In the genomic region with DNA sequence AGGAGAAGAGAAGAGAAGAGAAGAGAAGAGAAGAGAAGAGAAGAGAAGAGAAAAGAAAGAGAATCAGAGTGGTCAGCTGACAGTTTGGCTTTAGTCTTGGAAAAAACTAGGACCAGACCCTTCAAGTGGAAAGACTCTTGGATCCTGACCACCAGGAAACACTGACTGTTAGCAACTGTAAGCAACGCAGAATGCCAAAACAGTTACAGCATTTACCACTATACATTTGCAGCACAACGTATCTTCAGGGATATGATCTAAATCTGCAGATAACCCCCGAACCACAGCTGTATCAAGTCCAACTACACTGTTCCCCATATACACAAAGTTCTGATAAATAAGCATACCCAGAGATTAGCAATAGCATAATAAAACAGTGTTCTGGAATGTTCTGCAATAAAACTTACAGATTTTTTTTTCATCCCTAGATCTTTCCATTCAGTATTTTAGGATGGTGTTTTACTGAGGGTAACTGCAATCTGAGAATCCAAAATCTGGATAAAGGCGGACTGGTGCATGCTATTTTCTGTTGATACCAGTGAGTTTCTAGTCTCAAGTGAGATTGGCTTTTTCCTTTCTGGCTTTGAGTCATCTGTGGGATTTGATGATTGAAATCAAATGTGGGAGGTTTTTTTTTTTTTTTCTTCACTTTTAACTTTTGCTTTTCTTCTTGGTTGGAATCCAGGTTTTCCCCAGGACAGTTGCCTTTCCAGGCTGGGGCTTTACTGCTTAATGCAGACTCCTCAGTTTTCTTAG, we compare ENCODE assay signal across 22 mouse cellular contexts.
DNase-seq lines count a peak whose midpoint lies in the region; ATAC-seq and TF ChIP-seq lines count a peak whose summit lies in the region.
"Had no signal": no experiment of that assay in that cellular context is flagged by ENCODE, and none has a peak within 500 bp of the region (broad histone marks: within the 10 kb centered on the region; RNA-seq: fewer than 3 reads in every experiment).

No protein-coding gene starts in this region.

- no peaks in the 10 kb centered on the region for H3K9me3 ChIP-seq in embryonic facial prominence, embryonic 14.5 days (ENCODE audit: control insufficient read depth, low read length)
- no peaks in the 10 kb centered on the region for H3K9me3 ChIP-seq in embryonic facial prominence, embryonic 10.5 days
- H3K9me3 ChIP-seq in limb, embryonic 14.5 days (ENCODE audit: control insufficient read depth, low read length), result no peaks in the 10 kb centered on the region
- H3K9me3 ChIP-seq in limb, embryonic 10.5 days (replicated peaks), result no peaks in the 10 kb centered on the region
- H3K9me3 ChIP-seq in limb, embryonic 15.5 days, result no peaks in the 10 kb centered on the region
- H3K9me3 ChIP-seq: embryonic facial prominence, embryonic 13.5 days; forebrain, embryonic 13.5 days; forebrain, embryonic 15.5 days had no signal

- 0 out of 2 replicates have a peak, but pooled peaks have one; percentile 15 for ATAC-seq in embryonic facial prominence, embryonic 14.5 days (ENCODE audit: low read depth)
- ATAC-seq in limb, embryonic 14.5 days (ENCODE audit: low FRiP score, low read depth), result peak; percentile 53; the same call in 1 of the 2 replicates
- 0 out of 2 replicates have a peak, but pooled peaks have one; percentile 30 for ATAC-seq in limb, embryonic 15.5 days (ENCODE audit: insufficient number of reproducible peaks, low FRiP score, low TSS enrichment, low read depth)
- ATAC-seq: CD4-positive, CD25-positive, alpha-beta regulatory T cell, adult 4 months; forebrain, embryonic 13.5 days; forebrain, embryonic 15.5 days; forebrain, postnatal 0 days had no signal

- H3K27ac ChIP-seq in embryonic facial prominence, embryonic 14.5 days (replicated peaks; ENCODE audit: low read depth, low read length), result no peak overlapping the region
- no peak overlapping the region for H3K27ac ChIP-seq in embryonic facial prominence, embryonic 10.5 days (replicated peaks)
- H3K27ac ChIP-seq in limb, embryonic 14.5 days (replicated peaks; ENCODE audit: low read depth, low read length), result no peak overlapping the region
- H3K27ac ChIP-seq in limb, embryonic 10.5 days, result no peak overlapping the region
- no peak overlapping the region for H3K27ac ChIP-seq in limb, embryonic 15.5 days
- H3K27ac ChIP-seq: embryonic facial prominence, embryonic 13.5 days; forebrain, embryonic 13.5 days; forebrain, embryonic 15.5 days had no signal

- H3K4me1 ChIP-seq in embryonic facial prominence, embryonic 14.5 days (ENCODE audit: control insufficient read depth, insufficient read depth, low read length), result no peaks in the 10 kb centered on the region
- no peaks in the 10 kb centered on the region for H3K4me1 ChIP-seq in embryonic facial prominence, embryonic 10.5 days
- no peaks in the 10 kb centered on the region for H3K4me1 ChIP-seq in limb, embryonic 14.5 days (ENCODE audit: control insufficient read depth, insufficient read depth, low read length)
- H3K4me1 ChIP-seq in limb, embryonic 10.5 days, result no peaks in the 10 kb centered on the region
- H3K4me1 ChIP-seq in limb, embryonic 15.5 days, result no peaks in the 10 kb centered on the region
- H3K4me1 ChIP-seq: embryonic facial prominence, embryonic 13.5 days; forebrain, embryonic 13.5 days; forebrain, embryonic 15.5 days had no signal

- H3K4me3 ChIP-seq in embryonic facial prominence, embryonic 14.5 days (ENCODE audit: low read depth, low read length), result no peak overlapping the region
- no peak overlapping the region for H3K4me3 ChIP-seq in embryonic facial prominence, embryonic 10.5 days
- no peak overlapping the region for H3K4me3 ChIP-seq in limb, embryonic 14.5 days (replicated peaks; ENCODE audit: low read length)
- H3K4me3 ChIP-seq in limb, embryonic 10.5 days, result no peak overlapping the region
- no peak overlapping the region for H3K4me3 ChIP-seq in limb, embryonic 15.5 days
- H3K4me3 ChIP-seq: embryonic facial prominence, embryonic 13.5 days; forebrain, embryonic 13.5 days; forebrain, embryonic 15.5 days had no signal

- H3K27me3 ChIP-seq in embryonic facial prominence, embryonic 14.5 days (replicated peaks; ENCODE audit: control insufficient read depth, insufficient read depth, low read length), result no peaks in the 10 kb centered on the region
- no peaks in the 10 kb centered on the region for H3K27me3 ChIP-seq in embryonic facial prominence, embryonic 10.5 days (replicated peaks; ENCODE audit: low read depth, poor library complexity, severe bottlenecking)
- no peaks in the 10 kb centered on the region for H3K27me3 ChIP-seq in limb, embryonic 14.5 days (ENCODE audit: control insufficient read depth, insufficient read depth, low read length)
- H3K27me3 ChIP-seq in limb, embryonic 10.5 days (ENCODE audit: low read depth, poor library complexity, severe bottlenecking), result no peaks in the 10 kb centered on the region
- no peaks in the 10 kb centered on the region for H3K27me3 ChIP-seq in limb, embryonic 15.5 days
- H3K27me3 ChIP-seq: CH12.LX; embryonic facial prominence, embryonic 13.5 days; forebrain, embryonic 13.5 days; forebrain, embryonic 15.5 days had no signal

- H3K36me3 ChIP-seq in embryonic facial prominence, embryonic 14.5 days (ENCODE audit: control insufficient read depth, insufficient read depth, low read length), result no peaks in the 10 kb centered on the region
- no peaks in the 10 kb centered on the region for H3K36me3 ChIP-seq in embryonic facial prominence, embryonic 10.5 days (replicated peaks)
- H3K36me3 ChIP-seq in limb, embryonic 14.5 days (ENCODE audit: control insufficient read depth, insufficient read depth, low read length), result no peaks in the 10 kb centered on the region
- no peaks in the 10 kb centered on the region for H3K36me3 ChIP-seq in limb, embryonic 10.5 days
- H3K36me3 ChIP-seq in limb, embryonic 15.5 days, result no peaks in the 10 kb centered on the region
- H3K36me3 ChIP-seq: embryonic facial prominence, embryonic 13.5 days; forebrain, embryonic 15.5 days; G1E had no signal

- TF ChIP-seq POLR2A in limb, embryonic 14.5 days (IDR thresholded peaks at IDR 0.05; ENCODE audit: borderline replicate concordance, extremely low read depth, insufficient read depth, insufficient read length), result no peak

- H3K4me2 ChIP-seq in embryonic facial prominence, embryonic 14.5 days (ENCODE audit: low read depth, low read length), result no peak overlapping the region
- H3K4me2 ChIP-seq in limb, embryonic 14.5 days (replicated peaks; ENCODE audit: low read depth, low read length, severe bottlenecking), result no peak overlapping the region
- H3K4me2 ChIP-seq in limb, embryonic 15.5 days, result no peak overlapping the region
- H3K4me2 ChIP-seq: embryonic facial prominence, embryonic 13.5 days; forebrain, embryonic 13.5 days; forebrain, embryonic 15.5 days had no signal

- peak; percentile 73 for DNase-seq in embryonic facial prominence, embryonic 14.5 days (ENCODE audit: low spot score)
- DNase-seq in embryonic facial prominence, embryonic 10.5 days (ENCODE audit: low spot score), result no peak
- DNase-seq in limb, embryonic 14.5 days (ENCODE audit: low spot score), result peak; percentile 53
- DNase-seq in limb, embryonic 10.5 days (ENCODE audit: low spot score), result no peak
- peak; percentile 30 for DNase-seq in NIH3T3 (ENCODE audit: low read depth)
- no peak for DNase-seq in cerebellum, adult 11-12 months
- DNase-seq: adrenal gland, adult 2 months; adrenal gland, postnatal 10 days; adrenal gland, postnatal 25 days; B cell, adult 2 months; cerebellum, adult 18-20 months; cerebellum, adult 8-10 months; cerebellum, adult 9-11 months; cerebellum, postnatal 14 days; forebrain, postnatal 0 days had no signal

- H3K9ac ChIP-seq in embryonic facial prominence, embryonic 14.5 days (ENCODE audit: low read depth, low read length), result no peak overlapping the region
- no peak overlapping the region for H3K9ac ChIP-seq in limb, embryonic 14.5 days (ENCODE audit: low read depth, low read length, severe bottlenecking)
- no peak overlapping the region for H3K9ac ChIP-seq in limb, embryonic 15.5 days
- H3K9ac ChIP-seq: embryonic facial prominence, embryonic 13.5 days; forebrain, embryonic 13.5 days; forebrain, embryonic 15.5 days; forebrain, postnatal 0 days had no signal

- WGBS in embryonic facial prominence, embryonic 14.5 days, result 72% methylated on average over 4 of the region's 4 CpGs
- 90% methylated on average over 4 of the region's 4 CpGs for WGBS in embryonic facial prominence, embryonic 10.5 days
- WGBS in limb, embryonic 14.5 days, result 53% methylated on average over 4 of the region's 4 CpGs
- WGBS in limb, embryonic 10.5 days, result 89% methylated on average over 4 of the region's 4 CpGs
- WGBS in limb, embryonic 15.5 days, result 47% methylated on average over 4 of the region's 4 CpGs

Comparison
In these comparisons a context has a peak if more than half of its experiments do, and no peak if none do; other contexts are left out.
1. DNase-seq: peak in embryonic facial prominence, embryonic 14.5 days (single experiment), limb, embryonic 14.5 days (single experiment) and NIH3T3 (single experiment); none in embryonic facial prominence, embryonic 10.5 days (single experiment), limb, embryonic 10.5 days (single experiment) and cerebellum, adult 11-12 months (single experiment).
2. Peak in every context shown above with its lines, with median percentiles within 50 percentile points of each other: ATAC-seq.